Mouse (Mus musculus) effector memory CD4-positive, alpha-beta T cell, adult 5 months (primary cell): ENCODE data around the gene Prtn3. TPM values are rescaled to one million over a fixed set of nuclear protein-coding genes. Genes with fewer than 3 reads are reported as not detected.

Source experiments
- polyA plus RNA-seq: library from polyadenylated mRNA; unstranded; fragments of 100-300 nt; shearing (Covaris generic); gene quantifications from one replicate; pipeline ENCODE4 v1.2.1, GENCODE M21; 2017

Prtn3 gene
- polyA plus RNA-seq, result not detected

DNA sequence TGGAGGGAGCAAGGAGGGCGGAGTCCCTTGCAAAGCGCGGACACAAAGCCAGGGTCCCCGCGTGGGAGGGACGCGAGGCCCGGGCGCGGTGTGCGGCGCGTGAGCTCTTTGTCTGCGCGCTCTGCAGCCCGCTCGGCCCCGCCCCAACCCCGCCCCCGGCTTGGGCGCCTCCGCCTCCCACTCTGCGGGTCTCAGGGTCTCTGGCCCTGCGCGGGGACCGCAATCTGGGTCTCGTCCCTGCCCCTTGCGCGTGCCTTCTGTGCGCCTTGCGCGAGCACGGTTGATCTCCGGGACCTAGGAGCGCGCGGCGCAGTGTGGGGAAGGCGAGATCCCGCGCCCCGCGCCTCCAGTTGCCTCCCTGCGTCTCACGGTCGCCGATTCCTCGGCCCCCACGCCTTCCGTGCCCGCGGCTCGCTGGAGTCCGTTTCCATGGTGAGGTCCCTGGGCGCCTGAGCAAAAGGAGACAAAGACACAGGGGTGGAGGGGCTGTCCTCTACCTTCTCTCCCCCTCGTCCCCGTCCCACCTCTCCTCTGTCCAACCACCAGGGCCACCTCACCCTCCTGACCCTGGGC lies at the start of gene Prtn3, which contains the start of gene Plppr3:
Gene Prtn3 (plus strand): TSS at position 187 of the 573 bp plus-strand sequence.
Gene Plppr3 (minus strand): TSS at position 345 of the 573 bp plus-strand sequence.

DNA sequence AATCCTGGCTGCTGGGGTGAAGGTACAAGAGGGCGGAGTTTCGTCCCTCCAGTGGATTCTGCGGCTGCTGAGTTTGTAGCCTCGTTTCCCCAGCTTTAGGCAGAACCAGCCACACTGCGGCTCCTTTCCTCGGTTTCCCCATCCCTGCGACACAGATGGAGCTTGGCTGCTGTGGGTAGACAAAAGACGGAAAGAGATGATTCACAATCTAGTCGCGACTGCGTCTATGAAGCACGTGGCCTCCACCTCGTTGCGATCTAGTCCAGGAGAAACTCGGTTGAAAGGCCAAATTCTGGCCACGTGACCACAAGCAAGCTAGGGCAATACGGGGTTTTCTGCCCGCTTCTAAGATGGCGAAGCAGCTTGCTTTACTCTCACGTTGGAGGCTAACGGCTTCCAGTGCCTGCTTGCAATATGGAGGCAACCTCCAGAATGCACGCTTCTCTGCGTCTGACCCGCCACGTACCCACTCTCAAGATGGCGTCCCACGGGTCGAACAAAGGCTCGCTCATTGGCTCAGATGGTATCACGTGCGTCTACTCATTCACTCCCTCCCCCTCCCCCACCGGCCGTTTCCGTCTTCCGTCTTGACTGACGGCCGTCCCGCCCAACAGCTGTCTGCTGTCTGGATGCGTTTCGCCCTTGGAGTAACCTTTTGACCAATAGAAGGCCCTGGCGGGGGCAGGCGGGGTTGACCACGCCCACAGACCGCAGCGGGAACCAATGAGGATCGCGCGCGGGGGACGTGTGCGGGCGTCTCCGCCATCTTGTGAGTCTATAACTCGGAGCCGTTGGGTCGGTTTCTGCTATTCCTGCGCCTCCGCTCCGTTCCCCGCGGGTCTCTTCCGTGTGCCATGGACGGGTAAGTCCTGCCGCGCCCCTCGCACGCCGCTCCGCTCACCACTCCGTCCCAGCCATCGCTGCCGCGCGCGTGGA lies 20.1 kb upstream of the Prtn3 start, which contains the start of gene Ptbp1:
Gene Ptbp1 (plus strand): TSS at position 568 of the 936 bp plus-strand sequence.

DNA sequence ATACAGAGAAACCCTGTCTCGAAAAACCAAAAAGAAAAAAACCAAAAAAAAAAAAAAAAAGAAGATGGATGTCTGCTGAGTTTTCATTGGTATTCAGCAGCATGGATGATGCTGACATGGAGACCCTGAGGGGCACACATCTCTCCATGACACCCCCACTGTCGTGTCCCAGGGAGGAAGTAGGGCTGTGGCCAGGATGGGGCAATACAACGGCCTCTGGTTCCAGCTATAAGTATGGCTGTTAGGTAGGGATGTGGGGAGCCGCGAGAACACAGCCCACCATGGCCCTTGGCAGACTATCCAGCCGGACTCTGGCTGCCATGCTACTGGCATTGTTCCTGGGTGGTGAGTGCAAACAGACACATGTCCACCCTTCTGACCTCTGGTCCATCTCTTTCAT lies 11.8 kb downstream of the Prtn3 start, which contains the start of gene Elane:
Gene Elane (plus strand): TSS at position 194 of the 400 bp plus-strand sequence.

DNA sequence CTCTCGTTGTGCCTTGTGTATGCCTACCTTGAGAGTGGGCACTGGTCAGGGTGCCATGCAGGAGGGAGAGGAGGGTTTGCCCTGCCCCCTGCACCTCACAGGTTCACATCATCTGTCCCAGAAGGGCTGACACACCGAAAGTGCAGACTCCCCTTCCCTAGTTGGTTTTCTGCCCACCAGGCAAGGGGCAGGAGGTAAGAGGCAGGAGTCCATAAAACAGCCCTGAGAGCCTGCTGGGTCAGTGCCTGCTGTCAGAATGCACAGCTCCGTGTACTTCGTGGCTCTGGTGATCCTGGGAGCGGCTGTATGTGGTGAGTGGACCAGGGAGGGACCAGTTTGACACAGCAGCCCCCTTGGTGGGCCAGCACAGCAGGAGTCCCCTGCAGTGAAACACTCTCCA lies 16.4 kb downstream of the Prtn3 start, which contains the start of gene Cfd:
Gene Cfd (plus strand): TSS at position 184 of the 400 bp plus-strand sequence.

DNA sequence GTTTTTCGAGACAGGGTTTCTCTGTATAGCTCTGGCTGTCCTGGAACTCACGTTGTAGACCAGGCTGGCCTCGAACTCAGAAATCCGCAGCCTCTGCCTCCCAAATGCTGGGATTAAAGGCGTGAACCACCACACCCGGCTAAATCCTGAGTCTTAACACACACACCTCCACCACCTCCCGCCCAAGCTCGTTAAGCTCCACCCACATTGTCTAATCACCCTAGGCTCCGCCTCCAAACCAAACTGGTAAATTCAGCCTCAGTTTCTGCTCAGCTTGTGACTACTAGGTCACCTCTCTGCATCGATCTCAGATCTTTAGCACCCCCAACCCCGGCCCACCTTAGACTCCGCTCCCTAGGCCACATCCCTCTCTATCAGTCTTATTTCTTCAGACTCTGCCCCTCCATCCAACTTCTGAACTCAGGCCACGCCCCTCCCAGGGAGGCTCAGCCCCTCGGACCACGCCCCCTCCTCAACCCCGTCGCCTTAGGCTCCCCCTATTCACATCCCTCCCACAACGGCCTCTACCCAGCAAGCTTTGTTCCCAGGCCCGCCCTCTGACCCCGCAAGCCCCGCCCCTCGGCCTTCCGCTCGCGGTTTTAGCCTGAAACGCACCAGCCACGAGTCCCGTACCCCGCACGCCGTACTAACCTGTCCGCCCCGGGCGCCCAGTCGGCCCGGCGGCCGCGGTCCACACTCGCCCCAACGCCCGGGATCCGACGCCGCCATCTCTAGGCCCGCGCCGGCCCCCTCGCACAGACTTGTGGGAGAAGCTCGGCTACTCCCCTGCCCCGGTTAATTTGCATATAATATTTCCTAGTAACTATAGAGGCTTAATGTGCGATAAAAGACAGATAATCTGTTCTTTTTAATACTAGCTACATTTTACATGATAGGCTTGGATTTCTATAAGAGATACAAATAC lies 34.2 kb downstream of the Prtn3 start, which contains the start of gene Med16:
Gene Med16 (minus strand): TSS at position 757 of the 925 bp plus-strand sequence.

DNA sequence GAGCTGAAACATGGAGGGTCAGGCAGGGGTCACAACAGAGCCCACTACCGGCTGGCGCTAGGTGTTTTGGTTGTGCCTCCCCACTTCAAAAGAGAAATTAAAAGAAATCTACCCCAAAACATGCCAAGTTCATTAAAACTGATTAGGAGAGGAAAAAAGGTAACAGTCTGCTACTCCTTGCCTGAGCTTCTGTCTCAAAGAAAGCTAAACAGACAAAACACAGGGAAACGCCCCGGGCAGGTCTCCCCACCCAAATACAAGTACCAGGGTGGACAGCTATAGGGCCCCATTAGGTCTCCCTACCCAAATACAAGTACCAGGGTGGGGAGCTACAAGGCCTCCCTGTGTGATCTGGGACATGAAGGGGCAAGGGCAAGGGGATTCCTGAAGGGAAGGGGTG lies 36.3 kb downstream of the Prtn3 start, which contains the start of gene Gm26602:
Gene Gm26602 (plus strand): TSS at position 301 of the 400 bp plus-strand sequence.

DNA sequence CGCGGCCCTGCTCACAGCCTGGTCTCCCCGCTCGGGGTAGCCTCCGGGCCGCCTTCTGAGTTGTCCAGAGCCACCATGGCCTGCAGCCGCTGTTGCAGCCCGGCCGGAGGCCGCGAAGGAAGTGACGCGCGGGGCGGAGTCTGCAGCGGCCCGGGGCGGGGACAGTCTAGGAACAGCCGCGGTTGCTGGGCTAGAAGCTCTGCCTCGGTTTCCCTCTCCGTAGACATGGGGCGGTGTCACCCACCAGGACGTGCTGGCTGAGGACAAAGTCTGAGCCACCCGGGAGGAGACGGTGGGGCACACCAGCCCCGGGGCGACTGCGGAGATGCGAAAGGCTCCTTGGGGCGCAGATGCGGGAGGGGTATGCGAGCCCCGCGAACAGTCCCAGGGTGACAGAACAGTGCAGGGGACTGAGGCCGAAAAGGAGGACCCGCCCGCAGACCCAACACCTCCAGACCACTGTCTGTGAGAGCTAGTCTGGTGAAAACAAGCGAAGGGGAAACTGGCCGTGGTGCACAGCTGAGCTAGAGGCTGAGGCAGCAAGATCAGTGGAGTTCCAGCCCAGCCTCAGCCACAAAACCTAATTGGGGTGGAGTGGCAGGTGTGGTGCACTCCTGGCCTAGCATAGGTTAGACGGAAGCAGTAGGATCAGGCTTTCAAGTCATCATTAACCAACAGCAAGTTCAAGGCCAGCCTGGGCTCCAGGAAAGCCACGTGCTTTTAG lies 42.7 kb downstream of the Prtn3 start, which contains the start of gene Kiss1r:
Gene Kiss1r (plus strand): TSS at position 164 of the 724 bp plus-strand sequence.

DNA sequence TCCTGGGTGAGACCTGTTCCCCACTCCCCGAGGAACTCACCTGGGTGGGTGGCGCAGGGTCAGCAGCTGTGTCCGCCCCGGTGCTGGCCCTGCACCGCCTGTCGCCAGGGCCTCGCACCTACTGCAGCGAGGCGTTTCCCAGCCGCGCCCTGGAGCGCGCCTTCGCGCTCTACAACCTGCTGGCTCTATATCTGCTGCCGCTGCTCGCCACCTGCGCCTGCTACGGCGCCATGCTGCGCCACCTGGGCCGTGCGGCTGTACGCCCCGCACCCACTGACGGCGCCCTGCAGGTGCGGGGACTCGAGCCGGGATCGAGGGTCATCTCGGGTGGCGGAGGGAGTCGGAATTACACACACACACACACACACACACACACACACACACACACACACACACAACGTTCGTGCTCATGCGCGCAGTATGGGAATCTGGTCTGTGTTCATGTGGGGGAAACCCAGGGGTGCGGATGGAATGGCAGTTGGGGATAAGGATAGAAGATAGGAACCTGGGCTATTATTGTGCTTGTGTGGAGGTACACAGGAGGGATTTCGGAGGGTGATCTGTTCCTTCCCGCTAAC lies 46.8 kb downstream of the Prtn3 start, which contains the start of gene R3hdm4:
Gene R3hdm4 (minus strand): TSS at position 251 of the 578 bp plus-strand sequence.

DNA sequence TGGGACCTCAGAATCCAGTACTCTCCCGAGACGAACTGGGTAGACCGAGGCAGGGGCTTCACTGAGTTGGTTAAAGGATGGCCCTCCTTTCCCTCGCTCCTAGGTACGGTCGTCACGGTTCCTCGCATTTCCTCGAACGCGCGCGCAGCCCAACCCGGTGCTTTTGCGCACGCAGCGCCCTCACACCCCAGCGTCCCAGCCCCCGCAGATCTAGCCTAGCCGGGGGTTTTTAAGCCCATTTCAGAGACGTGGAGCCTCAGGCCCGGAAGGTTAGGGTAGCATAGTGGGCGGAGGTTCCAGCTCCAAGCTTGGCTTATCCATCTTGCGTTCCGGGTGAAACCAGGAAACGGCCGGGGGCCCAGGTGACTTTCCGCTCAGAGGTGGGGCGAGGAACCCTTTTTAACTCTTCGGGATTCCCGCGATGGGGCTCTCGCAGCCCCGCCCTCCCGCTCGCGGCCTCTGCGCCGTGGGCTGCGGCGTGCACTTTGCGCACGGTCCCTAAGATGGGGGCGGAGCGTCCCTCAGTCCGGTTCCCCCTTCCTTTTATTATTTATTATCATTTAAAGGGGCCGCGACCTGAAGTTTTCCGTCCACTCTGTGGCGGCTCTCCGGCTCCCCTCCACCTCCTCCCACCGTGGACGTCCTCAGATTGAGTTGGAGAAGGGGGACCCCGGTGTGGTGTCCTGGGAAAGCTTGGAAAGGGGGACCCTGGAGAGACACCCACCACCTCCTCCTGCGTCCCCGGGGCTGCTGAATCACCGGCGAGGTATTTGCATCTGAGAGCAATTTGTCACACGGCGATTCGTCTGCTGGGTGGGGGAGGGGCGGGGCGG lies 52.4 kb downstream of the Prtn3 start, which contains the start of gene Arid3a:
Gene Arid3a (plus strand): TSS at position 553 of the 833 bp plus-strand sequence.

Other genes with a start within 250 kb of the Prtn3 start
- not detected for gene Shc2, start 236.6 kb upstream of the Prtn3 start, polyA plus RNA-seq
- not detected for gene Odf3l2, start 228.7 kb upstream of the Prtn3 start, polyA plus RNA-seq
- not detected for gene Madcam1, start 209.9 kb upstream of the Prtn3 start, polyA plus RNA-seq
- 24.0 TPM for gene Tpgs1, start 205.1 kb upstream of the Prtn3 start, polyA plus RNA-seq
- 83.3 TPM for gene Cdc34, start 192.3 kb upstream of the Prtn3 start, polyA plus RNA-seq
- 2.7 TPM for gene Gzmm, start 185.5 kb upstream of the Prtn3 start, polyA plus RNA-seq
- 178 TPM for gene Bsg, start 170.0 kb upstream of the Prtn3 start, polyA plus RNA-seq
- 0.12 TPM for gene Hcn2, start 157.8 kb upstream of the Prtn3 start, polyA plus RNA-seq
- gene Polrmt, start 127.9 kb upstream of the Prtn3 start, polyA plus RNA-seq, result 33.4 TPM
- gene Fgf22, start 119.4 kb upstream of the Prtn3 start, polyA plus RNA-seq, result not detected
- 47.0 TPM for gene Rnf126, start 107.5 kb upstream of the Prtn3 start, polyA plus RNA-seq
- 0.31 TPM for gene Fstl3, start 97.2 kb upstream of the Prtn3 start, polyA plus RNA-seq
- not detected for gene Prss57, start 83.5 kb upstream of the Prtn3 start, polyA plus RNA-seq
- 3.5 TPM for gene Palm, start 80.9 kb upstream of the Prtn3 start, polyA plus RNA-seq
- gene Misp, start 53.5 kb upstream of the Prtn3 start, polyA plus RNA-seq, result not detected
- 555 TPM for gene Ptbp1, start 20.0 kb upstream of the Prtn3 start, polyA plus RNA-seq
- gene Plppr3, start 158 bp downstream of the Prtn3 start, polyA plus RNA-seq, result 11.3 TPM
- gene Elane, start 11.8 kb downstream of the Prtn3 start, polyA plus RNA-seq, result not detected
- gene Cfd, start 16.4 kb downstream of the Prtn3 start, polyA plus RNA-seq, result not detected
- 31.9 TPM for gene Med16, start 34.4 kb downstream of the Prtn3 start, polyA plus RNA-seq
- 11.6 TPM for gene Gm26602, start 36.4 kb downstream of the Prtn3 start, polyA plus RNA-seq
- 0.26 TPM for gene Kiss1r, start 42.5 kb downstream of the Prtn3 start, polyA plus RNA-seq
- 113 TPM for gene R3hdm4, start 46.7 kb downstream of the Prtn3 start, polyA plus RNA-seq
- 10.6 TPM for gene Arid3a, start 52.6 kb downstream of the Prtn3 start, polyA plus RNA-seq
- gene Wdr18, start 85.7 kb downstream of the Prtn3 start, polyA plus RNA-seq, result 55.5 TPM
- gene Grin3b, start 96.2 kb downstream of the Prtn3 start, polyA plus RNA-seq, result not detected
- gene Tmem259, start 109.9 kb downstream of the Prtn3 start, polyA plus RNA-seq, result 28.1 TPM
- 501 TPM for gene Cnn2, start 114.1 kb downstream of the Prtn3 start, polyA plus RNA-seq
- 52.9 TPM for gene Abca7, start 122.0 kb downstream of the Prtn3 start, polyA plus RNA-seq
- 733 TPM for gene Arhgap45, start 142.2 kb downstream of the Prtn3 start, polyA plus RNA-seq
- gene Polr2e, start 165.3 kb downstream of the Prtn3 start, polyA plus RNA-seq, result 112 TPM
- 368 TPM for gene Gpx4, start 172.7 kb downstream of the Prtn3 start, polyA plus RNA-seq
- 62.6 TPM for gene Sbno2, start 231.1 kb downstream of the Prtn3 start, polyA plus RNA-seq
- gene Stk11, start 241.3 kb downstream of the Prtn3 start, polyA plus RNA-seq, result 79.3 TPM